Mouse (Mus musculus) neural tube, embryonic 14.5 days (tissue): Measurements from ENCODE around the gene Fkbp1a. TPM values are rescaled to one million over a fixed set of nuclear protein-coding genes. Genes with fewer than 3 reads are reported as not detected.

Experiments
- ATAC-seq: fragments of 200-750 bp; cut with Nextera tagmentation; 2 replicates; pipeline ENCODE4 v1.8.0; 2017; ENCODE audit warnings: low read depth, mild to moderate bottlenecking, moderate TSS enrichment, moderate library complexity
- H3K27ac ChIP-seq: fragments of 300-500 bp; sonication (generic); 2 replicates; pipeline ENCODE4 v1.5.1; 2014; ENCODE audit warnings: low read depth, mild to moderate bottlenecking, control low read depth, low read length, moderate library complexity, mixed read lengths
- H3K27me3 ChIP-seq: fragments of 300-500 bp; sonication (generic); 2 replicates; pipeline ENCODE4 v1.6.1; 2014; ENCODE audit warnings: low read length; ENCODE audit not compliant: control insufficient read depth, insufficient read depth
- H3K36me3 ChIP-seq: fragments of 300-500 bp; sonication (generic); 2 replicates; pipeline ENCODE4 v1.6.1; 2014; ENCODE audit warnings: low read length, mixed read lengths; ENCODE audit not compliant: control insufficient read depth, insufficient read depth
- H3K4me1 ChIP-seq: fragments of 300-500 bp; sonication (generic); 2 replicates; pipeline ENCODE4 v1.6.1; 2014; ENCODE audit warnings: low read length; ENCODE audit not compliant: control insufficient read depth, insufficient read depth
- H3K4me2 ChIP-seq: fragments of 300-500 bp; sonication (generic); 2 replicates; pipeline ENCODE4 v1.6.1; 2014; ENCODE audit warnings: mild to moderate bottlenecking, low read depth, low read length, control low read depth
- H3K4me3 ChIP-seq: fragments of 300-500 bp; sonication (generic); 2 replicates; pipeline ENCODE4 v1.5.1; 2014; ENCODE audit warnings: low read depth, low read length, control low read depth, mixed read lengths
- H3K9ac ChIP-seq: fragments of 300-500 bp; sonication (generic); replicated peaks from 2 replicates; pipeline ENCODE4 v1.6.1; 2014; ENCODE audit warnings: low read depth, mild to moderate bottlenecking, control low read depth, low read length, mixed read lengths
- H3K9me3 ChIP-seq: fragments of 300-500 bp; sonication (generic); 2 replicates; pipeline ENCODE4 v1.6.1; 2016; ENCODE audit warnings: low read length; ENCODE audit not compliant: control insufficient read depth
- WGBS: fragments of 180-500 bp; shearing (Covaris S2); extraction: QIAGEN DNeasy Blood & Tissue Kit; methylation state at CpG from one replicate; pipeline ENCODE4 v1.1.7; 2014; 5-methylcytosine and 5-hydroxymethylcytosine counted together
- polyA plus RNA-seq: library from polyadenylated mRNA; unstranded; fragments of >200 nt; fragmentation: Nextera tagmentation; extraction: Ambion mirVana; gene quantifications from 2 replicates; pipeline ENCODE4 v1.2.1, GENCODE M21; 2014

The Fkbp1a gene
- polyA plus RNA-seq, 1 experiment from 2014 or later, result 618 TPM

GRCm38 (mm10) chr2:151543063-151543895 lies 996 bp downstream of the Fkbp1a start:
- peak overlapping the region; percentile 76 for H3K9ac ChIP-seq
- peaks cover 31% of the 10 kb centered on the region for H3K4me1 ChIP-seq
- under 1% methylated on average over 21 of the region's 21 CpGs for WGBS
- H3K4me3 ChIP-seq, result peak overlapping the region; percentile 70
- peak overlapping the region; percentile 95 for H3K4me2 ChIP-seq
- H3K27ac ChIP-seq, result peak overlapping the region; percentile 88
- no peaks in the 10 kb centered on the region for H3K27me3 ChIP-seq
- H3K9me3 ChIP-seq, result no peaks in the 10 kb centered on the region
- peaks cover 22% of the 10 kb centered on the region for H3K36me3 ChIP-seq
- 0 out of 2 replicates have a peak, but pooled peaks have one; percentile 9 for ATAC-seq

- Histone ChIP-seq H3K27ac (no peak overlapping the region), H3K27me3 (no peaks in the 10 kb centered on the region), H3K4me1 (peaks cover 31% of the 10 kb centered on the region), H3K4me3 (no peak overlapping the region), H3K9ac (no peak overlapping the region), H3K9me3 (no peaks in the 10 kb centered on the region), H3K4me2 (0 out of 2 replicates have a peak overlapping the region, but pooled peaks have one; percentile 0), H3K36me3 (peaks cover 24% of the 10 kb centered on the region)
- 72% methylated on average over 6 of the region's 6 CpGs for WGBS
- no peak for ATAC-seq
Measured at GRCm38 (mm10) chr2:151544673-151545072, 2.4 kb downstream of the Fkbp1a start.

- Histone ChIP-seq H3K36me3 (peaks cover 31% of the 10 kb centered on the region), H3K4me1 (peaks cover 28% of the 10 kb centered on the region), H3K9me3 (no peaks in the 10 kb centered on the region), H3K4me2 (no peak overlapping the region), H3K27me3 (no peaks in the 10 kb centered on the region), H3K4me3 (no peak overlapping the region), H3K9ac (no peak overlapping the region), H3K27ac (no peak overlapping the region)
- 88% methylated on average over 4 of the region's 4 CpGs for WGBS
- no peak for ATAC-seq
Measured at GRCm38 (mm10) chr2:151546571-151546970, 4.3 kb downstream of the Fkbp1a start.

GRCm38 (mm10) chr2:151549615-151550121 lies 7.4 kb downstream of the Fkbp1a start:
- Histone ChIP-seq H3K4me1 (peaks cover 12% of the 10 kb centered on the region), H3K9ac (no peak overlapping the region), H3K36me3 (peaks cover 49% of the 10 kb centered on the region), H3K4me2 (no peak overlapping the region), H3K4me3 (no peak overlapping the region), H3K9me3 (no peaks in the 10 kb centered on the region), H3K27ac (no peak overlapping the region), H3K27me3 (no peaks in the 10 kb centered on the region)
- ATAC-seq, result no peak
- WGBS, result 95% methylated on average over 3 of the region's 3 CpGs

GRCm38 (mm10) chr2:151562930-151563921 lies 20.9 kb downstream of the Fkbp1a start:
- Histone ChIP-seq H3K27ac (no peak overlapping the region), H3K4me3 (no peak overlapping the region), H3K4me2 (no peak overlapping the region), H3K36me3 (peaks cover 38% of the 10 kb centered on the region), H3K27me3 (no peaks in the 10 kb centered on the region), H3K9ac (no peak overlapping the region), H3K4me1 (no peaks in the 10 kb centered on the region), H3K9me3 (no peaks in the 10 kb centered on the region)
- no peak for ATAC-seq
- WGBS, result 84% methylated on average over 7 of the region's 7 CpGs

- H3K4me3 ChIP-seq, result no peak overlapping the region
- H3K9me3 ChIP-seq, result no peaks in the 10 kb centered on the region
- H3K4me2 ChIP-seq, result no peak overlapping the region
- no peak overlapping the region for H3K27ac ChIP-seq
- H3K4me1 ChIP-seq, result no peaks in the 10 kb centered on the region
- H3K27me3 ChIP-seq, result no peaks in the 10 kb centered on the region
- 89% methylated on average over 1 of the region's 1 CpGs for WGBS
- H3K36me3 ChIP-seq, result peaks cover 33% of the 10 kb centered on the region
- ATAC-seq, result no peak
- H3K9ac ChIP-seq, result no peak overlapping the region
Measured at GRCm38 (mm10) chr2:151564006-151564405, 21.7 kb downstream of the Fkbp1a start.

- Histone ChIP-seq H3K4me3 (no peak overlapping the region), H3K36me3 (peaks cover 23% of the 10 kb centered on the region), H3K9ac (no peak overlapping the region), H3K4me2 (no peak overlapping the region), H3K9me3 (no peaks in the 10 kb centered on the region), H3K27ac (no peak overlapping the region), H3K27me3 (no peaks in the 10 kb centered on the region), H3K4me1 (no peaks in the 10 kb centered on the region)
- ATAC-seq, result no peak
- 79% methylated on average over 3 of the region's 3 CpGs for WGBS
Measured at GRCm38 (mm10) chr2:151564986-151565385, 22.7 kb downstream of the Fkbp1a start.

- no peak for ATAC-seq
- no peak overlapping the region for H3K4me3 ChIP-seq
- no peak overlapping the region for H3K4me2 ChIP-seq
- no peaks in the 10 kb centered on the region for H3K4me1 ChIP-seq
- peaks cover 16% of the 10 kb centered on the region for H3K36me3 ChIP-seq
- no peaks in the 10 kb centered on the region for H3K27me3 ChIP-seq
- H3K27ac ChIP-seq, result no peak overlapping the region
- WGBS, result 85% methylated on average over 6 of the region's 6 CpGs
- H3K9ac ChIP-seq, result no peak overlapping the region
- H3K9me3 ChIP-seq, result no peaks in the 10 kb centered on the region
Measured at GRCm38 (mm10) chr2:151566856-151567255, 24.6 kb downstream of the Fkbp1a start.
